Mouse (Mus musculus) heart, embryonic 16.5 days (tissue): Measurements from ENCODE around the gene Galns. TPM values are rescaled to one million over a fixed set of nuclear protein-coding genes. Genes with fewer than 3 reads are reported as not detected.

Source experiments
- microRNA-seq: library from miRNA; unstranded; fragments of <30 nt; microRNA quantifications from one replicate; pipeline ENCODE4, GENCODE M21; 2017
- polyA plus RNA-seq: library from polyadenylated mRNA; unstranded; fragments of >200 nt; fragmentation: Nextera tagmentation; extraction: Ambion mirVana; gene quantifications from 2 replicates; pipeline ENCODE4 v1.2.1, GENCODE M21; 2015

Gene Galns
- polyA plus RNA-seq, 1 experiment from 2014 or later: 10.4 TPM

Small RNA genes within 50 kb of the gene (microRNA-seq; reads per million reads assigned to microRNA genes)
- gene Mir6396: not detected

Other genes with a start within 250 kb of the Galns start
- gene Zc3h18, start 234.9 kb downstream of the Galns start, polyA plus RNA-seq: 28.2 and 28.7 TPM in 2 replicates
- 0.21 TPM in 1 of 2 replicates, not detected in the other for gene Il17c, start 189.4 kb downstream of the Galns start, polyA plus RNA-seq
- 170 and 202 TPM in 2 replicates for gene Cyba, start 178.5 kb downstream of the Galns start, polyA plus RNA-seq
- 15.9 and 16.1 TPM in 2 replicates for gene Mvd, start 168.0 kb downstream of the Galns start, polyA plus RNA-seq
- gene Snai3, start 150.7 kb downstream of the Galns start, polyA plus RNA-seq: 2.8 and 3.6 TPM in 2 replicates
- 42.1 and 48.6 TPM in 2 replicates for gene Rnf166, start 135.4 kb downstream of the Galns start, polyA plus RNA-seq
- 25.2 and 27.8 TPM in 2 replicates for gene Ctu2, start 135.3 kb downstream of the Galns start, polyA plus RNA-seq
- 13.5 and 15.3 TPM in 2 replicates for gene Piezo1, start 60.1 kb downstream of the Galns start, polyA plus RNA-seq
- gene Cdt1, start 43.4 kb downstream of the Galns start, polyA plus RNA-seq: 27.9 and 29.0 TPM in 2 replicates
- gene Aprt, start 34.6 kb downstream of the Galns start, polyA plus RNA-seq: 159 and 204 TPM in 2 replicates
- 58.2 and 60.1 TPM in 2 replicates for gene Trappc2l, start 177 bp upstream of the Galns start, polyA plus RNA-seq
- not detected in 2 replicates for gene Pabpn1l, start 11.3 kb upstream of the Galns start, polyA plus RNA-seq
- 4.6 and 4.8 TPM in 2 replicates for gene Cbfa2t3, start 87.6 kb upstream of the Galns start, polyA plus RNA-seq
- gene Acsf3, start 164.0 kb upstream of the Galns start, polyA plus RNA-seq: 14.9 and 17.2 TPM in 2 replicates
- gene Cdh15, start 236.5 kb upstream of the Galns start, polyA plus RNA-seq: 0.41 and 0.51 TPM in 2 replicates